Mouse (Mus musculus): ENCODE measurements at regions not wholly inside any gene's neighbourhood (a gene's known extent, or its start where the extent isn't known, plus 50 kb on each side); places are given as distances from the start of the nearest gene placed in this dataset.

- H3K4me1 ChIP-seq (ENCODE audit: insufficient read depth, low read length), result no peaks in the 10 kb centered on the region
- no peak overlapping the region for H3K27ac ChIP-seq (ENCODE audit: low read length)
- no peaks in the 10 kb centered on the region for H3K36me3 ChIP-seq (ENCODE audit: insufficient read depth, low read length)
- no peak overlapping the region for H3K4me3 ChIP-seq (ENCODE audit: low read length)
- H3K9ac ChIP-seq (replicated peaks; ENCODE audit: low read length), result no peak overlapping the region
- no peaks in the 10 kb centered on the region; the same call in 1 of the 2 replicates for H3K27me3 ChIP-seq (ENCODE audit: insufficient read depth, low read length)
- WGBS, result 65% methylated on average over 3 of the region's 3 CpGs
- no peaks in the 10 kb centered on the region for H3K9me3 ChIP-seq (ENCODE audit: low read length)
- no peak overlapping the region for H3K4me2 ChIP-seq (replicated peaks; ENCODE audit: low read depth, low read length)
- ATAC-seq (ENCODE audit: low FRiP score, low TSS enrichment), result no peak
Measured at GRCm38 (mm10) chrX:11213492-11213891, 85.6 kb upstream of the H2al1a start.

GRCm38 (mm10) chrX:11239066-11239465 is 60.0 kb upstream of the H2al1a start:
- Histone ChIP-seq H3K27me3 (ENCODE audit: insufficient read depth, low read length) (peaks cover 3% of the 10 kb centered on the region; the same call in 1 of the 2 replicates), H3K9me3 (ENCODE audit: low read length) (no peaks in the 10 kb centered on the region), H3K4me3 (ENCODE audit: low read length) (no peak overlapping the region), H3K27ac (ENCODE audit: low read length) (no peak overlapping the region), H3K4me1 (ENCODE audit: insufficient read depth, low read length) (no peaks in the 10 kb centered on the region), H3K4me2 (replicated peaks; ENCODE audit: low read depth, low read length) (no peak overlapping the region), H3K36me3 (ENCODE audit: insufficient read depth, low read length) (no peaks in the 10 kb centered on the region), H3K9ac (replicated peaks; ENCODE audit: low read length) (no peak overlapping the region)
- ATAC-seq (ENCODE audit: low FRiP score, low TSS enrichment), result no peak
- WGBS, result 67% methylated on average over 1 of the region's 1 CpGs

GRCm38 (mm10) chrX:11245576-11245975 is 53.5 kb upstream of the H2al1a start:
- Histone ChIP-seq H3K4me2 (replicated peaks; ENCODE audit: low read depth, low read length) (no peak overlapping the region), H3K4me1 (ENCODE audit: insufficient read depth, low read length) (peaks cover 6% of the 10 kb centered on the region; the same call in 1 of the 2 replicates), H3K4me3 (ENCODE audit: low read length) (no peak overlapping the region), H3K36me3 (ENCODE audit: insufficient read depth, low read length) (no peaks in the 10 kb centered on the region), H3K9ac (replicated peaks; ENCODE audit: low read length) (no peak overlapping the region), H3K27ac (ENCODE audit: low read length) (no peak overlapping the region), H3K9me3 (ENCODE audit: low read length) (no peaks in the 10 kb centered on the region), H3K27me3 (ENCODE audit: insufficient read depth, low read length) (peaks cover 3% of the 10 kb centered on the region; the same call in 1 of the 2 replicates)
- ATAC-seq (ENCODE audit: low FRiP score, low TSS enrichment), result no peak
- WGBS, result 90% methylated on average over 3 of the region's 3 CpGs

Measured in kidney, embryonic 16.5 days (tissue).